Mouse (Mus musculus): Measurements from ENCODE around the gene Fam110c.

The Fam110c gene

GRCm38 (mm10) chr12:31101821-31102220 lies 28.2 kb downstream of the Fam110c start:
- in situ Hi-C loops (cut with MboI, MseI), result no loop called here

GRCm38 (mm10) chr12:31116005-31116466 lies 42.4 kb downstream of the Fam110c start:
- in situ Hi-C loops (cut with MboI, MseI), result no loop called here

- in situ Hi-C loops (cut with MboI, MseI), result no loop called here
These were observed 46.9 kb downstream of the Fam110c start for GRCm38 (mm10) chr12:31120535-31120934.

GRCm38 (mm10) chr12:31122892-31123622 lies 49.4 kb downstream of the Fam110c start:
- in situ Hi-C loops (cut with MboI, MseI), result no loop called here

- in situ Hi-C loops (cut with MboI, MseI), result no loop called here
These were observed 52.4 kb downstream of the Fam110c start for GRCm38 (mm10) chr12:31126071-31126470.

GRCm38 (mm10) chr12:31129548-31129947 lies 55.9 kb downstream of the Fam110c start:
- in situ Hi-C loops (cut with MboI, MseI), result no loop called here

Measured in T-helper 2 cell (primary cell).